Mouse (Mus musculus): ENCODE measurements at regions not wholly inside any gene's neighbourhood (a gene's known extent, or its start where the extent isn't known, plus 50 kb on each side); places are given as distances from the start of the nearest gene placed in this dataset.

DNA sequence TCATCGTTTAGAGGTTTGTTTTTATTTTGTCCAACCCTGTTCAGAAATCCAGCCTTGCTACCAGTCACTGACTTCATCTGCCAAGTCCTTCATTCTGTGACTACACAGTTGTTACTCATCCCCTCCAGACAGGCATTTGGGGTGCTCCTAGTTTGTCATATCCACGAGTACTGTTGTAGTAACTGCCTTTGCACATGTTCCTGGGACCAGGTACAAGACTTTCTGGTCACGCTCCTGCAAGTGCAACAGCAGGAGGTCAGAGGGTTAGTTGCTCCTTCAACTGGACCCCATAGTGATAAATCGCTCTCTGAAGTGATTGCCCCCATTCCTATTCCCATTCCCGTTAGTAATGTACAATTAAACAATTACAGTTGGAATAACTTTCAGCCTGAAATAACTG, 269.9 kb downstream of the Rps15a start:
- TF ChIP-seq CTCF (conservative IDR thresholded peaks at IDR 0.05; ENCODE audit: insufficient read depth, insufficient read length, low read depth, low read length) (no peak), POLR2A (IDR thresholded peaks at IDR 0.05; ENCODE audit: low read depth, low read length) (no peak)

Measured in kidney, adult 2 months (tissue).